Mouse (Mus musculus) R1 (cell line): Measurements from ENCODE around the gene Slc35e3.
"Not testable (repeated sequence)": the region's sequence is repeated elsewhere in the genome, so short reads cannot be mapped to it uniquely, and the experiment has no call there.

Experiments
- DNase-seq: peaks from one replicate; pipeline ENCODE4 v3.0.0-alpha.2; 2018; ENCODE audit warnings: low read depth, low spot score

The Slc35e3 gene

GRCm38 (mm10) chr10:117762281-117762830, 16.2 kb upstream of the Slc35e3 start:
- DNase-seq = no peak

GRCm38 (mm10) chr10:117761551-117761950, 15.4 kb upstream of the Slc35e3 start:
- DNase-seq = no peak

- no peak for DNase-seq
Observed at GRCm38 (mm10) chr10:117760831-117761335, 14.7 kb upstream of the Slc35e3 start.

GRCm38 (mm10) chr10:117759844-117760630, 13.9 kb upstream of the Slc35e3 start:
- DNase-seq = no peak

GRCm38 (mm10) chr10:117758749-117759727, 12.9 kb upstream of the Slc35e3 start:
- no peak for DNase-seq

- DNase-seq = not testable (repeated sequence)
Observed at GRCm38 (mm10) chr10:117758344-117758743, 12.2 kb upstream of the Slc35e3 start.

GRCm38 (mm10) chr10:117757796-117758342, 11.7 kb upstream of the Slc35e3 start:
- no peak for DNase-seq

GRCm38 (mm10) chr10:117757259-117757658, 11.1 kb upstream of the Slc35e3 start:
- DNase-seq = no peak

- DNase-seq = no peak
Observed at GRCm38 (mm10) chr10:117756784-117757183, 10.6 kb upstream of the Slc35e3 start.

GRCm38 (mm10) chr10:117755799-117756467, 9.8 kb upstream of the Slc35e3 start:
- DNase-seq = no peak

- no peak for DNase-seq
Observed at GRCm38 (mm10) chr10:117755086-117755798, 9.1 kb upstream of the Slc35e3 start.

GRCm38 (mm10) chr10:117754609-117754940, 8.4 kb upstream of the Slc35e3 start:
- no peak for DNase-seq

GRCm38 (mm10) chr10:117753711-117754608, 7.8 kb upstream of the Slc35e3 start:
- no peak for DNase-seq

GRCm38 (mm10) chr10:117752851-117753647, 6.9 kb upstream of the Slc35e3 start:
- DNase-seq = no peak

GRCm38 (mm10) chr10:117752304-117752821, 6.2 kb upstream of the Slc35e3 start:
- DNase-seq = no peak

- DNase-seq = no peak
Observed at GRCm38 (mm10) chr10:117751744-117752143, 5.6 kb upstream of the Slc35e3 start.

GRCm38 (mm10) chr10:117751282-117751610, 5.1 kb upstream of the Slc35e3 start:
- DNase-seq = no peak

- DNase-seq = no peak
Observed at GRCm38 (mm10) chr10:117750529-117751281, 4.5 kb upstream of the Slc35e3 start.
